Mouse (Mus musculus): Measurements from ENCODE around the gene Nkd1.

Nkd1 gene

GRCm38 (mm10) chr8:88520985-88521527 lies at the start of gene Nkd1:
TSS of gene Nkd1 (plus strand) at chr8:88521354.
- peak; percentile 93 for DNase-seq (ENCODE audit: low spot score)

- no peak for DNase-seq (ENCODE audit: low spot score)
Observed at GRCm38 (mm10) chr8:88481290-88481689, 39.9 kb upstream of the Nkd1 start.

GRCm38 (mm10) chr8:88488391-88488829 lies 32.7 kb upstream of the Nkd1 start:
- no peak for DNase-seq (ENCODE audit: low spot score)

GRCm38 (mm10) chr8:88494076-88494475 lies 27.1 kb upstream of the Nkd1 start:
- DNase-seq (ENCODE audit: low spot score) = no peak

- no peak for DNase-seq (ENCODE audit: low spot score)
Observed at GRCm38 (mm10) chr8:88495071-88495805, 25.9 kb upstream of the Nkd1 start.

GRCm38 (mm10) chr8:88502143-88502542 lies 19.0 kb upstream of the Nkd1 start:
- DNase-seq (ENCODE audit: low spot score) = no peak

GRCm38 (mm10) chr8:88506981-88507380 lies 14.2 kb upstream of the Nkd1 start:
- DNase-seq (ENCODE audit: low spot score) = no peak

- no peak for DNase-seq (ENCODE audit: low spot score)
Observed at GRCm38 (mm10) chr8:88511061-88511460, 10.1 kb upstream of the Nkd1 start.

GRCm38 (mm10) chr8:88512094-88512794 lies 8.9 kb upstream of the Nkd1 start:
- DNase-seq (ENCODE audit: low spot score) = no peak

- DNase-seq (ENCODE audit: low spot score) = no peak
Observed at GRCm38 (mm10) chr8:88518047-88518446, 3.1 kb upstream of the Nkd1 start.

GRCm38 (mm10) chr8:88520381-88520780 lies 773 bp upstream of the Nkd1 start:
- peak; percentile 34 for DNase-seq (ENCODE audit: low spot score)

GRCm38 (mm10) chr8:88521541-88522414 lies 624 bp downstream of the Nkd1 start:
- DNase-seq (ENCODE audit: low spot score) = no peak

- no peak for DNase-seq (ENCODE audit: low spot score)
Observed at GRCm38 (mm10) chr8:88522433-88523030, 1.4 kb downstream of the Nkd1 start.

- DNase-seq (ENCODE audit: low spot score) = no peak
Observed at GRCm38 (mm10) chr8:88523621-88524020, 2.5 kb downstream of the Nkd1 start.

GRCm38 (mm10) chr8:88524132-88524531 lies 3.0 kb downstream of the Nkd1 start:
- no peak for DNase-seq (ENCODE audit: low spot score)

- DNase-seq (ENCODE audit: low spot score) = no peak
Observed at GRCm38 (mm10) chr8:88524851-88525250, 3.7 kb downstream of the Nkd1 start.

GRCm38 (mm10) chr8:88526296-88526695 lies 5.1 kb downstream of the Nkd1 start:
- no peak for DNase-seq (ENCODE audit: low spot score)

- no peak for DNase-seq (ENCODE audit: low spot score)
Observed at GRCm38 (mm10) chr8:88528186-88528585, 7.0 kb downstream of the Nkd1 start.

GRCm38 (mm10) chr8:88529798-88530197 lies 8.6 kb downstream of the Nkd1 start:
- DNase-seq (ENCODE audit: low spot score) = no peak

- DNase-seq (ENCODE audit: low spot score) = no peak
Observed at GRCm38 (mm10) chr8:88537081-88537480, 15.9 kb downstream of the Nkd1 start.

All from testis, postnatal 14 days (tissue).